Mouse (Mus musculus) intestine, postnatal 0 days (tissue): ENCODE measurements around the gene Lat2. TPM values are rescaled to one million over a fixed set of nuclear protein-coding genes. Genes with fewer than 3 reads are reported as not detected.

Experiments
- ATAC-seq: fragments of 200-750 bp; cut with Nextera tagmentation; 2 replicates; pipeline ENCODE4 v1.8.0; 2017; ENCODE audit warnings: mild to moderate bottlenecking, moderate TSS enrichment, moderate library complexity
- H3K27ac ChIP-seq: fragments of 300-500 bp; sonication (generic); 2 replicates; pipeline ENCODE4 v1.5.1; 2014; ENCODE audit warnings: mild to moderate bottlenecking, low read depth, low read length, moderate library complexity
- H3K27me3 ChIP-seq: fragments of 300-500 bp; sonication (generic); replicated peaks from 2 replicates; pipeline ENCODE4 v1.6.1; 2014; ENCODE audit warnings: low read length, mixed read lengths; ENCODE audit not compliant: control insufficient read depth, insufficient read depth
- H3K36me3 ChIP-seq: fragments of 300-500 bp; sonication (generic); 2 replicates; pipeline ENCODE4 v1.6.1; 2014; ENCODE audit warnings: mild to moderate bottlenecking, moderate library complexity; ENCODE audit not compliant: control insufficient read depth, insufficient read depth
- H3K4me1 ChIP-seq: fragments of 300-500 bp; sonication (generic); replicated peaks from 2 replicates; pipeline ENCODE4 v1.6.1; 2014; ENCODE audit warnings: antibody characterized with exemption, low read length, mixed read lengths; ENCODE audit not compliant: control insufficient read depth, insufficient read depth
- H3K4me2 ChIP-seq: fragments of 300-500 bp; sonication (generic); replicated peaks from 2 replicates; pipeline ENCODE4 v1.6.1; 2014; ENCODE audit warnings: low read depth, mild to moderate bottlenecking, moderate library complexity
- H3K4me3 ChIP-seq: fragments of 300-500 bp; sonication (generic); 2 replicates; pipeline ENCODE4 v1.5.1; 2014; ENCODE audit warnings: low read depth, low read length
- H3K9ac ChIP-seq: fragments of 300-500 bp; sonication (generic); 2 replicates; pipeline ENCODE4 v1.6.1; 2014; ENCODE audit warnings: mild to moderate bottlenecking, low read depth, low read length
- H3K9me3 ChIP-seq: fragments of 300-500 bp; sonication (generic); 2 replicates; pipeline ENCODE4 v1.6.1; 2016; ENCODE audit warnings: mixed run types; ENCODE audit not compliant: control insufficient read depth
- CTCF ChIP-seq: sonication (generic); IDR thresholded peaks from 2 replicates; pipeline ENCODE4 v1.5.1; 2016; ENCODE audit warnings: low read depth, mild to moderate bottlenecking, control low read depth, antibody characterized with exemption, moderate library complexity
- WGBS: fragments of 180-500 bp; shearing (Covaris S2); extraction: QIAGEN DNeasy Blood & Tissue Kit; methylation state at CpG from one replicate; pipeline ENCODE4 v1.1.7; 2014; 5-methylcytosine and 5-hydroxymethylcytosine counted together
- polyA plus RNA-seq: library from polyadenylated mRNA; unstranded; fragments of >200 nt; fragmentation: Nextera tagmentation; extraction: Ambion mirVana; gene quantifications from 2 replicates; pipeline ENCODE4 v1.2.1, GENCODE M21; 2015

The Lat2 gene
- polyA plus RNA-seq, 1 experiment from 2014 or later: 1.4 TPM

DNA sequence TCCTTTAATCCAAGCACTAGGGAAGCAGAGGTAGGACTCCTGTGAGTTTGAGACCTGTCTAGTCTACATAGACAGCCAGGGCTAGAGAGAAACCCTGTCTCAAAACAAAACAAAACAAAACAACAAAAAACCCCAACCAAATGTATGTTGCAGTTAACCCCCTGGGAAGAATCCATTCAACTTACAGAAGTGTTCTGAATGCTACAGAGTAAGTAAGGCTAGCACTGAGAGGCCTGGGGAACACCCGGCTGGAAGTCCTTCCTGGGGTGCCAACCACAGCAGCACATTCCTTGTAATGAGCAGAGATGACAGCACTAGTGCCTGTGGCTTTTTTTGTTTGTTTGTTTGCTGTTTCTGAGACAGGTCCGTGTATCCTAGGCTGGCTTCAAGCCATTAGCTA, 18.0 kb upstream of the Lat2 start:
- Histone ChIP-seq H3K27ac (no peak overlapping the region), H3K36me3 (peaks cover 49% of the 10 kb centered on the region), H3K27me3 (no peaks in the 10 kb centered on the region), H3K9me3 (no peaks in the 10 kb centered on the region), H3K9ac (no peak overlapping the region), H3K4me3 (no peak overlapping the region), H3K4me2 (no peak overlapping the region), H3K4me1 (no peaks in the 10 kb centered on the region)
- 67% methylated on average over 2 of the region's 2 CpGs for WGBS
- ATAC-seq: no peak
- no peak for TF ChIP-seq CTCF

DNA sequence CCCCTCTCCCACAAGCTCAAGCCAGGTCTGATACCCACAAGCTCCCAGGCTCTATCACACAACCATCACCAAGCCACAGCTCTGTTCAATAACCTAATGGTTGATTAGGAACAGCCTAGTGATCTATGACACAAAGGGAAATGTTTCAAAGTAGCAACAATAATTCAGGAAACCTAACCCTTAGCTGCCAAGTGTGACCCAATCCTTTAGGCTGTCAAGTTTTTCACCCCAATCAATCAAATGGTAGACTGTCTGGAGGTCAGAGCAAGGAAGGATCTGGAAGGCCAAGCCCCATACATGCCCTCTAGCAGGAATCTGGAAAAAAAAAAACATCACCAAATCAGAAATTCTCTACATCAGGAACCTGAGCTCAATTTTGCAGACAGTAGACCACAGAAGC, 16.0 kb upstream of the Lat2 start:
- Histone ChIP-seq H3K4me2 (no peak overlapping the region), H3K4me3 (no peak overlapping the region), H3K4me1 (no peaks in the 10 kb centered on the region), H3K27ac (0 out of 2 replicates have a peak overlapping the region, but pooled peaks have one; percentile 72), H3K27me3 (no peaks in the 10 kb centered on the region), H3K9ac (no peak overlapping the region), H3K9me3 (no peaks in the 10 kb centered on the region), H3K36me3 (peaks cover 63% of the 10 kb centered on the region)
- no peak for ATAC-seq
- TF ChIP-seq CTCF: no peak

DNA sequence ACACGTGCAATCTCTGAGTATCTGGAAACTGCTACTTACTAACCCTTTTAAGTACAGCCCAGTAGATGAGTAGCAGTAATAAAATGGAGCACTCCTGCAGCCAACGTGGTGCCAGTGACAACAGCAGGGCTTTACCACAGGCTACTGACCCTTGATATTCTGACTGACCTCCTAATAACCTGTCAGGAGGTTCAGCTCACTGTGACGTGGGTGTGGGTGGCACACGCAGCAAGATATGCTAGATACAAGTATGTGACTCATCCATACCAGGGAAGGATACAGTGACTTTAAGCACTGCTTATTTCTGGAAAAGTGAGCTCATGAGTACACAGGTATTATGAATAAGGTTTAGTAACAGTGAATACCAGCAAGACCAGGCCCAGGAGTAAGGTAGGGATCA, 14.7 kb upstream of the Lat2 start:
- Histone ChIP-seq H3K27ac (peak overlapping the region; percentile 72), H3K27me3 (no peaks in the 10 kb centered on the region), H3K4me3 (no peak overlapping the region), H3K4me1 (no peaks in the 10 kb centered on the region), H3K9ac (no peak overlapping the region), H3K36me3 (peaks cover 66% of the 10 kb centered on the region), H3K4me2 (no peak overlapping the region), H3K9me3 (no peaks in the 10 kb centered on the region)
- ATAC-seq: peak; percentile 86
- 32% methylated on average over 4 of the region's 4 CpGs for WGBS
- no peak for TF ChIP-seq CTCF

DNA sequence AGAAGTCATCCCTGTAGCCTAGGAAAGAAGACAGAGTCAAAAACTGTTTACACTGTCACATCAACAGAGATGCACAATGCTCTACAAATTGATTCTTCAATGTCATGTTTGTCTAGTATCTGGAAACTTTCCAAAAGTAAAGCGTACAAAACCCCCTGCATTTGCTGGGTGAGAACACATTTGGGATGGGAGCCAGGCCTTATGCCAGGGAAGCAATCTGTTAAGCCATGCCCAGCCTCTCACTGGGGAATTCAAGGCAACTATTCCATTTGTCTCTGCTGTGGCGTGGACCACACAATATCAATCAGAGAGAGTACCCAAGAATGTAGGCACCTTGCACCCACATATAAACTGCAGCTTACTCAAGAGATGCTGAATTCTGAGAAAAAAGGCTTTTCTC, 7.2 kb upstream of the Lat2 start:
- no peak for TF ChIP-seq CTCF
- H3K9me3 ChIP-seq: no peaks in the 10 kb centered on the region
- WGBS: 85% methylated on average over 2 of the region's 2 CpGs
- peaks cover 86% of the 10 kb centered on the region for H3K36me3 ChIP-seq
- ATAC-seq: no peak
- no peaks in the 10 kb centered on the region for H3K27me3 ChIP-seq
- no peak overlapping the region for H3K9ac ChIP-seq
- no peak overlapping the region for H3K4me2 ChIP-seq
- no peak overlapping the region for H3K4me3 ChIP-seq
- H3K27ac ChIP-seq: no peak overlapping the region; the same call in 1 of the 2 replicates
- no peaks in the 10 kb centered on the region for H3K4me1 ChIP-seq

DNA sequence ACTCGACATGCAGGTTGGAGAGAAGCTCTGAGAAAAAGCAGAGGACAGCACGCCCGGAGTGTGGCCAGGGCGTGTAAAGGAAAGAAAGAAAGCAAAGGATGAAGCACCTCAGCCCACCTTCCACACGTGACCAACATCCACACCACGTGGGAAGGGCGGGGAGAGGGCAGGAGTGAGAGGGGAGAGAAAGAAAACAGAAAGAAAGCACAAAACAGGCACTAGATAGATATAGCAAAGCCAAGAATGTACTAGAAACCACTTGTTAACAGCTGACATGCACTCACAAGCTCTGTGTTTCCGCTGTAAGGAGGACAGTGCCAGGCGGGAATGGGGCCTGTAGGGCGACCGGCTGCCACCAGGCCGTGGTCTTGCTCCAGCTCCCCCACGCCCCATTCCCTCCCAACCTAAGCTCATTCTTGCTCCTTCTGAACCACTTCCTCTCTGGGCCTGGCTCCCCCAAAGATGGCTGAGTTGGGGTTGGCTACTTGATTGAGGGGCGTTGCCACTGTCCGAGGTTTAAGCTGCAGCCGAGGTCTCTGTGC, 6.3 kb upstream of the Lat2 start:
- WGBS: 86% methylated on average over 16 of the region's 16 CpGs

DNA sequence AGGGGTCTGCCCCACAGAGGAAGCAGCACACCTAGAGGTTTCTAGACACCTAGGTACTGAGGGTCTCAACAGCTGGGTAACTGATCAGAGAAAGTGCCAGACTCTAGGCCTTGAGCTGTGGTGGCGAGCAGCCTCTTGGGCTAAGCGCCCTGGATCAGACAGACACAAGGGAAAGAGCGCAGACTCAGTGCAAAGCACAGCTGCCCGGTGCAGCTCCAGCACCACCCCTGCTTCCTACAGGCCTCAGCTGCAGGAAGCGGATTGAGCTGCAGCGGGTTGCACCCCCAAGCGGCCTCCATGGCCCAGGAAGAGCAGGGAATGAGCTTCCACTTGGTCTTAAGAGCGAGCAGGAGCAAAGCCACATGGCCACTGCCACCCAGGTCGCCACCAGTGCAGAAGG, 5.6 kb upstream of the Lat2 start:
- Histone ChIP-seq H3K9ac (no peak overlapping the region), H3K9me3 (no peaks in the 10 kb centered on the region), H3K4me1 (no peaks in the 10 kb centered on the region), H3K4me3 (no peak overlapping the region), H3K27me3 (no peaks in the 10 kb centered on the region), H3K36me3 (peaks cover 70% of the 10 kb centered on the region), H3K27ac (no peak overlapping the region), H3K4me2 (no peak overlapping the region)
- WGBS: 94% methylated on average over 9 of the region's 9 CpGs
- no peak for ATAC-seq
- no peak for TF ChIP-seq CTCF

More for the DNA sequence above, 6.3 kb upstream of the Lat2 start:
- Histone ChIP-seq H3K4me3 (no peak overlapping the region), H3K4me2 (no peak overlapping the region), H3K9ac (no peak overlapping the region), H3K4me1 (no peaks in the 10 kb centered on the region), H3K9me3 (no peaks in the 10 kb centered on the region), H3K27me3 (no peaks in the 10 kb centered on the region), H3K27ac (no peak overlapping the region), H3K36me3 (peaks cover 77% of the 10 kb centered on the region)
- TF ChIP-seq CTCF: no peak
- no peak for ATAC-seq

DNA sequence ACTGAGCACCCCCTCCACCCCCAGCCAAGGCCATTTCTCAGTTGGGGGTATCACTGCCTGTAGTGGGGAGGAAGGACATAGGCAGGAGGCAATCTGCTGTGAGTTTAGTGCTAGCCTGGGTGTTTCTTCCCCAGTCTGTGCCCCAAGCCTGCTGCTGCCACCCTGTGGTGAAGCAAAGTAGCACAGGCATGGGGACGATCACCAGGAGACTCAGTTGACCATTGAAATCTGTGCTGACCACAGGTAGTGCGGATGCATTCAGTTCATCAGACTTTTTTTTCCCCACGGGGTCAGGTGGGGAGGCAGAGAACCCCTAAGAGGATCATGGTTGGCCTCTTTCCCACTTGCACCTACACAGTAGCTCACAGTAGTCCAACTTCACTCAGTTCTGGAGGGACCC, 2.2 kb upstream of the Lat2 start:
- 52% methylated on average over 3 of the region's 3 CpGs for WGBS
- Histone ChIP-seq H3K27ac (no peak overlapping the region), H3K27me3 (no peaks in the 10 kb centered on the region), H3K9me3 (no peaks in the 10 kb centered on the region), H3K9ac (no peak overlapping the region), H3K4me1 (0 out of 2 replicates have a peak, but pooled peaks cover 2% of the 10 kb centered on the region), H3K4me2 (no peak overlapping the region), H3K4me3 (no peak overlapping the region), H3K36me3 (peaks cover 45% of the 10 kb centered on the region)
- peak; percentile 98 for TF ChIP-seq CTCF
- no peak for ATAC-seq
